In genomic region chr8:121955825-121956500, GRCm38 (mm10) we compare ENCODE assay signal across 18 mouse cellular contexts. TPM values are rescaled to one million over a fixed set of nuclear protein-coding genes. Genes with fewer than 3 reads are reported as not detected.
DNase-seq lines count a peak whose midpoint lies in the region; ATAC-seq and TF ChIP-seq lines count a peak whose summit lies in the region.
"Had no signal": no experiment of that assay in that cellular context is flagged by ENCODE, and none has a peak within 500 bp of the region (broad histone marks: within the 10 kb centered on the region; RNA-seq: fewer than 3 reads in every experiment).

No protein-coding gene starts in this region.

- peaks cover 68% of the 10 kb centered on the region for H3K79me2 ChIP-seq in myocyte (ENCODE audit: control insufficient read depth, insufficient read depth)

- no peak for TF ChIP-seq CTCF in intestine, postnatal 0 days (IDR thresholded peaks at IDR 0.05; ENCODE audit: low read depth)

- peaks cover 20% of the 10 kb centered on the region; the same call in 1 of the 2 replicates for H3K36me3 ChIP-seq in intestine, postnatal 0 days (ENCODE audit: control insufficient read depth, insufficient read depth)
- H3K36me3 ChIP-seq in intestine, embryonic 16.5 days (ENCODE audit: control insufficient read depth, insufficient read depth, low read length) = no peaks in the 10 kb centered on the region
- H3K36me3 ChIP-seq in myocyte (ENCODE audit: control insufficient read depth, insufficient read depth) = no peaks in the 10 kb centered on the region

- no peak for DNase-seq in frontal cortex, postnatal 10 days (ENCODE audit: low spot score in 2 of 2)
- no peak for DNase-seq in cerebellum, adult 9-11 months
- DNase-seq in thymus, postnatal 14 days = no peak
- DNase-seq: cerebellum, adult 9-10 months; kidney, adult 2 months; kidney, postnatal 4 days; lung, embryonic 14.5 days had no signal

- no peak overlapping the region for H3K4me2 ChIP-seq in intestine, postnatal 0 days (replicated peaks; ENCODE audit: low read depth)
- H3K4me2 ChIP-seq in intestine, embryonic 16.5 days (ENCODE audit: low read depth, low read length) = no peak overlapping the region
- peak overlapping the region; percentile 81 for H3K4me2 ChIP-seq in myocyte (ENCODE audit: low read depth)
- H3K4me2 ChIP-seq: embryonic facial prominence, embryonic 12.5 days; hindbrain, embryonic 14.5 days; lung, embryonic 14.5 days; midbrain, embryonic 12.5 days had no signal

- no peak for TF ChIP-seq POLR2A in myocyte (IDR thresholded peaks at IDR 0.05; ENCODE audit: insufficient read length, low read depth)

- WGBS in intestine, postnatal 0 days = 69% methylated on average over 1 of the region's 1 CpGs
- WGBS in intestine, embryonic 16.5 days = 65% methylated on average over 1 of the region's 1 CpGs

- no peaks in the 10 kb centered on the region for H3K9me3 ChIP-seq in intestine, postnatal 0 days (ENCODE audit: control insufficient read depth)
- H3K9me3 ChIP-seq in intestine, embryonic 16.5 days (ENCODE audit: control insufficient read depth, low read length) = no peaks in the 10 kb centered on the region
- H3K9me3 ChIP-seq: embryonic facial prominence, embryonic 12.5 days; midbrain, embryonic 12.5 days had no signal

- H3K9ac ChIP-seq in intestine, postnatal 0 days (ENCODE audit: low read depth, low read length) = no peak overlapping the region
- no peak overlapping the region for H3K9ac ChIP-seq in intestine, embryonic 16.5 days (ENCODE audit: low read depth, low read length)
- H3K9ac ChIP-seq: embryonic facial prominence, embryonic 12.5 days; hindbrain, embryonic 14.5 days; lung, embryonic 14.5 days; midbrain, embryonic 12.5 days had no signal

- peak overlapping the region; percentile 11; the same call in 1 of the 2 replicates for H3K27ac ChIP-seq in intestine, postnatal 0 days (ENCODE audit: low read depth, low read length)
- H3K27ac ChIP-seq in intestine, embryonic 16.5 days (ENCODE audit: low read length) = no peak overlapping the region
- H3K27ac ChIP-seq: embryonic facial prominence, embryonic 12.5 days; hindbrain, embryonic 14.5 days; midbrain, embryonic 12.5 days had no signal

- H3K4me1 ChIP-seq in intestine, postnatal 0 days (replicated peaks; ENCODE audit: control insufficient read depth, insufficient read depth, low read length) = peaks cover 5% of the 10 kb centered on the region; the same call in 1 of the 2 replicates
- peaks cover 12% of the 10 kb centered on the region for H3K4me1 ChIP-seq in intestine, embryonic 16.5 days (ENCODE audit: control insufficient read depth, insufficient read depth, low read length)

- no peak overlapping the region for H3K4me3 ChIP-seq in intestine, postnatal 0 days (ENCODE audit: low read depth, low read length)
- no peak overlapping the region for H3K4me3 ChIP-seq in intestine, embryonic 16.5 days (ENCODE audit: low read length)
- H3K4me3 ChIP-seq in myocyte = no peak overlapping the region
- H3K4me3 ChIP-seq: embryonic facial prominence, embryonic 12.5 days; midbrain, embryonic 12.5 days had no signal

- 0 out of 2 replicates have a peak, but pooled peaks have one; percentile 24 for ATAC-seq in frontal cortex, adult (ENCODE audit: low TSS enrichment)
- no peak for ATAC-seq in intestine, postnatal 0 days
- no peak for ATAC-seq in intestine, embryonic 16.5 days
- ATAC-seq in hematopoietic stem cell, adult 5-6 weeks (replicated peaks in 1 of 2; ENCODE audit: insufficient read depth in 1 of 2, low FRiP score in 2 of 2, low TSS enrichment in 1 of 2, low read depth in 1 of 2, poor library complexity in 2 of 2, severe bottlenecking in 2 of 2) = peak; percentile 12 to 52; a peak in 2 of 4 replicates

- no peaks in the 10 kb centered on the region for H3K27me3 ChIP-seq in intestine, postnatal 0 days (replicated peaks; ENCODE audit: control insufficient read depth, insufficient read depth, low read length)
- no peaks in the 10 kb centered on the region for H3K27me3 ChIP-seq in intestine, embryonic 16.5 days (replicated peaks; ENCODE audit: control insufficient read depth, insufficient read depth, low read length)
- H3K27me3 ChIP-seq in myocyte (ENCODE audit: control insufficient read depth, insufficient read depth, insufficient read length) = no peaks in the 10 kb centered on the region
- H3K27me3 ChIP-seq: embryonic facial prominence, embryonic 12.5 days; midbrain, embryonic 12.5 days had no signal

- H3ac ChIP-seq in myocyte (ENCODE audit: control insufficient read depth, insufficient read length) = no peak overlapping the region

TF ChIP-seq in myocyte, 11 proteins besides CTCF, POLR2A, EP300 and RAD21:
- no peak for TF ChIP-seq MYOG (IDR thresholded peaks at IDR 0.05; ENCODE audit: control insufficient read depth in 1 of 3, insufficient read depth in 1 of 3, insufficient read length in 2 of 3, low read depth in 2 of 3)
- TF ChIP-seq REST (IDR thresholded peaks at IDR 0.05; ENCODE audit: insufficient read depth, insufficient read length) = no peak
- peak; percentile 55 for TF ChIP-seq POLR2AphosphoS2 (IDR thresholded peaks at IDR 0.05; ENCODE audit: insufficient read length, low read depth)
- TF ChIP-seq MYOD1 (IDR thresholded peaks at IDR 0.05; ENCODE audit: control insufficient read depth in 1 of 3, insufficient read length in 2 of 3, low read depth in 2 of 3) = peak in 1 of 3 experiments; percentile 15

RNA-seq across cellular contexts. Expression of gene Banp, which starts 6.4 kb away (rescaled TPM):
- 9.4 and 9.5 TPM in 2 replicates for polyA plus RNA-seq in intestine, postnatal 0 days (2015; fragmentation: Nextera tagmentation; extraction: Ambion mirVana)
- 36.3 and 36.6 TPM in 2 replicates for polyA plus RNA-seq in intestine, embryonic 16.5 days (2015; fragmentation: Nextera tagmentation; extraction: Ambion mirVana)
- total RNA-seq in hematopoietic stem cell, adult 5-6 weeks (2017) = 19.8 and 25.3 TPM in 2 replicates
- polyA plus RNA-seq in myocyte (2012; fragmentation: generic; extraction: Trizol) = 30.3 TPM

RNA-seq across cellular contexts. Expression of gene Car5a, which starts 11.3 kb away (rescaled TPM):
- 10.1 and 11.1 TPM in 2 replicates for polyA plus RNA-seq in intestine, postnatal 0 days (2015; fragmentation: Nextera tagmentation; extraction: Ambion mirVana)
- polyA plus RNA-seq in intestine, embryonic 16.5 days (2015; fragmentation: Nextera tagmentation; extraction: Ambion mirVana) = 0.31 and 0.70 TPM in 2 replicates
- total RNA-seq in hematopoietic stem cell, adult 5-6 weeks (2017) = not detected in 2 replicates
- not detected for polyA plus RNA-seq in myocyte (2012; fragmentation: generic; extraction: Trizol)
- total RNA-seq: gastrocnemius, adult 8-10 months had no signal
- polyA plus RNA-seq: embryonic facial prominence, embryonic 12.5 days; forebrain, embryonic 11.5 days; hindbrain, embryonic 14.5 days; lung, embryonic 14.5 days; neural tube, embryonic 11.5 days had no signal

RNA-seq across cellular contexts. Expression of gene Slc7a5, which starts 48.5 kb away (rescaled TPM):
- polyA plus RNA-seq in intestine, postnatal 0 days (2015; fragmentation: Nextera tagmentation; extraction: Ambion mirVana) = 4.7 and 6.1 TPM in 2 replicates
- 11.6 and 12.5 TPM in 2 replicates for polyA plus RNA-seq in intestine, embryonic 16.5 days (2015; fragmentation: Nextera tagmentation; extraction: Ambion mirVana)
- 15.9 and 18.2 TPM in 2 replicates for total RNA-seq in hematopoietic stem cell, adult 5-6 weeks (2017)
- polyA plus RNA-seq in myocyte (2012; fragmentation: generic; extraction: Trizol) = 612 TPM

Comparison
In these comparisons a context has a peak if more than half of its experiments do, and no peak if none do; other contexts are left out.
1. ATAC-seq: peak in frontal cortex, adult (single experiment) and hematopoietic stem cell, adult 5-6 weeks (2 of 2); none in intestine, postnatal 0 days (single experiment) and intestine, embryonic 16.5 days (single experiment).
2. RNA of gene Slc7a5, which starts 48.5 kb away (polyA plus RNA-seq): 612 TPM in myocyte (single experiment); 11.6 to 12.5 TPM in intestine, embryonic 16.5 days and 4.7 to 6.1 TPM in intestine, postnatal 0 days; every median in the first group is over 10 times any median in the second.